Mouse (Mus musculus): ENCODE measurements around the gene Ciz1. TPM values are rescaled to one million over a fixed set of nuclear protein-coding genes. Genes with fewer than 3 reads are reported as not detected.

The Ciz1 gene
- total RNA-seq (2023) = 100 to 1,000 TPM; 116 to 117 TPM

GRCm38 (mm10) chr2:32352151-32353006 lies at the start of gene Ciz1:
Gene Ciz1 (plus strand): TSS chr2:32352327.

DNA sequence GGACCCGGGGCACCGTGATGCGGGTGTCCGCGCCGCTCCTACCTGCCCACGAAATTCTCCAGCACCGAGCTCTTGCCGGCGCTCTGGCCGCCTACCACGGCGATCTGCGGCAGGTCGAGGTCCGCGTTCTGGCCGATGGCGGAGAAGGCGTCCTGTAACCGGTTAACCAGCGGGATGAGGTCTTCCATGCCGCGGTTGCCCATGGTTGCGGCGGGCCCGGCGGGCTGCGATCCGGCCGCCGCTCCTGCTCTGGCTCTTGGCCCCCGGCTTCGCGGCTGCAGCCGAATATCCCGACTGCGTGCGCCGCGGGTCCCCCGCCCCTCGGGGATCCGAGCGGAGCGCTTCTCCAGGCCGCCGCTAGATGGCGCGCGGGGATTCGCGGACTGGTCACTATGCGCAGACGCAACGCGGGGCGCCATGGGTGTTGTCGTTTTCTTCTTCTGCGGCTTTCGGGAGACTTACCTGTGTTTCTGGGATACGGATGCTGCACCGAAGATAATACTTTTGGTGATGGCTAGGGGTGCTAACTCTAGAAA lies 948 bp downstream of the Ciz1 start, which contains the start of gene Dnm1:
Dnm1 (minus strand) TSS at position 332 of the 536 bp plus-strand sequence.

GRCm38 (mm10) chr2:32381775-32382223 lies 29.7 kb downstream of the Ciz1 start, which contains the start of gene 1110008P14Rik:
Gene 1110008P14Rik (minus strand): TSS chr2:32381938.

DNA sequence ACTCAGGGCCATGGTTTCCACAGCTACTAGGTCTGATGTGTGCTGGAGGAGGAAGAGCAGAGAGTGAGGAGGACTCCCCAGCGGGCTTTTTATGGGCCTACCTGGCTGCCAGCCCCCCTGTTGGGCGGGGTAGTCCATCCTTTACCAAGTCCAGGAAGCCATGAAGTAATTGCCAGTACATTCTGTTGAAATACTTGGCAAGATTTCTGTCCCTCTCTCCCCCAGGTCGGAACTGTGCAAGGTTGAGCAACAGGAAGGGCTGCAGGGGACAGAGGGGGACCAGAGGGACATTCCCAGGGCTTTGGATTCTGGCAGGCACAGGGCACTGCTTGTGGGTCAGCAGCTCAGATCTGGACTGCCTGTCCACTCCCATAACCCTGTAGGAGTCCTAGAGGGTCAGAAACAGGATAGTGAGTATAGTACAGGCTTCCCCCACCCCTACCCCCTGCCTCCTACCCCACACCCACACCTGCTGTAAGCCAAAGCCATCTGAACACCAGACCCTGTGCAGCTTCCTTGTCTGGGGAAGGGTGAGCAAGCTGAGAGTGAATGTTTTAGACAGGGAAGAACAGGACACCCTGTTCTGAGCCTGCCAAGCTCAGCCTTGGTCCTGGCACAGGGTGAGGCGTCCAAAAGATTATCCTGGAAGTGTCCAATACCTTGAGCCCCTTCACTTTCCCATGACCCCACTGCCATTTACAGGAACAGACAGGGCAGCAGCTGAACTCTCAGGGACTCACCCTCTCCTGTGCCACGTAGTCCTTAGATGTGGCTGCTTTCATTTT lies 35.8 kb downstream of the Ciz1 start, which contains the start of gene Lcn2:
Lcn2 (minus strand) TSS at position 547 of the 785 bp plus-strand sequence.

DNA sequence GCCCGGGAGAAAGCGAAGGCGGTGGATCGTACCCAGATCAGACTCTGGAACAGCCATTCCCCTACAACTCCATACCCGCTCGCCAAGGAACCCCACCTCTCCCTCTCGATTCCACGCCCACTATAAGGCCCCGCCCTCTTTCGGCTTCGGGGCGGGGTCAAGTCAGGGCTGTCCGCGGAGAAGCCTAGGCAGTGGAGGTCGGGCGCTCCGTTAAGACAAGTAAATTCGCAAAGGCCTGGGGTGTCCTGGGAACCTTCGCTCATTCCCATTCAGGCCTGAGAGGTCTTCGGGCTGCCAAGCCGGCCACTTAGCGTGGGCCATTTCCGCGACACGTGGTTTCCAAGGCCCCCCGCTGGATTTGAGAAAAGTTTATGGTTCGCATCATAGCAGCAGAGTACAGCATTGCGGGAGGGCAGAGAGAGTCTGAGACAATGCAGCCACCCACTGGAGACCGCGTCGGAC lies 43.4 kb downstream of the Ciz1 start, which contains the start of gene Ptges2:
Ptges2 (plus strand) TSS at position 413 of the 462 bp plus-strand sequence.

Other genes with a start within 250 kb of the Ciz1 start
- gene Prrc2b, start 201.2 kb upstream of the Ciz1 start, total RNA-seq (2023) = 100 to 1,000 TPM; 164 to 165 TPM
- gene Pomt1, start 115.7 kb upstream of the Ciz1 start, total RNA-seq (2023) = 10 to 100 TPM; 22.4 to 36.3 TPM
- 100 to 1,000 TPM; 116 to 123 TPM for gene Uck1, start 92.2 kb upstream of the Ciz1 start, total RNA-seq (2023)
- 10 to 100 TPM; 50.2 to 63.1 TPM for gene Golga2, start 64.9 kb upstream of the Ciz1 start, total RNA-seq (2023)
- gene Swi5, start 64.3 kb upstream of the Ciz1 start, total RNA-seq (2023) = 10 to 100 TPM; 79.4 to 92.1 TPM
- gene Dnm1, start 1.0 kb downstream of the Ciz1 start, total RNA-seq (2023) = not detected
- 10 to 100 TPM; 21.5 to 25.8 TPM for gene 1110008P14Rik, start 29.6 kb downstream of the Ciz1 start, total RNA-seq (2023)
- gene Lcn2, start 35.9 kb downstream of the Ciz1 start, total RNA-seq (2023) = 1 to 10 TPM; 1.9 to 2.4 TPM
- 1 to 10 TPM; 5.8 to 7.8 TPM for gene Ptges2, start 43.6 kb downstream of the Ciz1 start, total RNA-seq (2023)
- gene Naif1, start 98.1 kb downstream of the Ciz1 start, total RNA-seq (2023) = 1 to 10 TPM; 5.1 to 5.2 TPM
- 10 to 100 TPM; 46.4 to 58.3 TPM for gene Slc25a25, start 99.1 kb downstream of the Ciz1 start, total RNA-seq (2023)
- 100 to 1,000 TPM; 173 to 175 TPM for gene Fam102a, start 183.0 kb downstream of the Ciz1 start, total RNA-seq (2023)
- gene Dpm2, start 218.5 kb downstream of the Ciz1 start, total RNA-seq (2023) = 10 to 100 TPM; 57.9 to 58.0 TPM
- 1 to 10 TPM; 1.2 to 1.3 TPM for gene Pip5kl1, start 222.5 kb downstream of the Ciz1 start, total RNA-seq (2023)
- gene 9430097D07Rik, start 223.4 kb downstream of the Ciz1 start, total RNA-seq (2023) = not detected
- 10 to 100 TPM; 21.4 to 24.5 TPM for gene St6galnac4, start 234.8 kb downstream of the Ciz1 start, total RNA-seq (2023)
- 1 to 10 TPM; 5.1 to 6.9 TPM for gene St6galnac6, start 247.4 kb downstream of the Ciz1 start, total RNA-seq (2023)